ENCODE assay signal across 22 mouse cellular contexts in the genomic region with DNA sequence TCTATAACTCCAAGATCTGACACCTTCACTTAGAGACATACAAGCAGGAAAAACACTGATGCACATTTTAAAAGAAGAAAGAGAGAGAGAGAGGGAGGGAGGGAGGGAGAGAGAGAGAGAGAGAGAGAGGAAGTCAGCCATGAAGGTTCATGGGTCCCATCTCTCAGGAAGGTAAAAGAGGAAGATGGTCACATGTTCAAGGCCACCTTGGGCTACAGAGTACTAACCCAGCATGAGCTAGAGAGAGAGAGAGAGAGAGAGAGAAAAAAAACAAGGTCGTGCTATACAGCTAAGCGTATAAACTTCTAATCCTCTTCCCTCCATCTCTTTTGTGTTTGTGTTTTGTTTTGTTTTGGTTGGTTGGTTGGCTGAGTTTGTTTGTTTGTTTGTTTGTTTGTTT. TPM values are rescaled to one million over a fixed set of nuclear protein-coding genes. Genes with fewer than 3 reads are reported as not detected.
"Had no signal": no experiment of that assay in that cellular context is flagged by ENCODE, and none has a peak within 500 bp of the region (broad histone marks: within the 10 kb centered on the region; RNA-seq: fewer than 3 reads in every experiment).

No protein-coding gene starts in this region.

- DNase-seq: liver, postnatal 0 days; lung, adult 2 months; lung, postnatal 14 days; lung, postnatal 36 days; right cerebral cortex, postnatal 14 days; thymus, adult 18-20 months; thymus, postnatal 14 days; thymus, postnatal 36 days had no signal

- H3K27ac ChIP-seq: lung, embryonic 15.5 days; macrophage; midbrain, embryonic 13.5 days; midbrain, embryonic 15.5 days; neural tube, embryonic 12.5 days had no signal

- H3K9me3 ChIP-seq: lung, embryonic 15.5 days; midbrain, embryonic 13.5 days; midbrain, embryonic 15.5 days; neural tube, embryonic 12.5 days had no signal

- H3K4me2 ChIP-seq: lung, embryonic 15.5 days; midbrain, embryonic 11.5 days; midbrain, embryonic 13.5 days; midbrain, embryonic 15.5 days; neural tube, embryonic 12.5 days had no signal

- ATAC-seq: liver, postnatal 0 days; lung, postnatal 0 days; midbrain, embryonic 13.5 days; midbrain, embryonic 15.5 days had no signal

- H3K9ac ChIP-seq: liver, postnatal 0 days; lung, embryonic 15.5 days; midbrain, embryonic 13.5 days; midbrain, embryonic 15.5 days; neural tube, embryonic 12.5 days had no signal

- H3K36me3 ChIP-seq: lung, embryonic 15.5 days; midbrain, embryonic 13.5 days; midbrain, embryonic 15.5 days; neural tube, embryonic 12.5 days had no signal

- H3K27me3 ChIP-seq: lung, embryonic 15.5 days; midbrain, embryonic 13.5 days; midbrain, embryonic 15.5 days; neural tube, embryonic 12.5 days had no signal

- H3K4me3 ChIP-seq: lung, embryonic 15.5 days; megakaryocyte, embryonic 14.5 days; midbrain, embryonic 13.5 days; midbrain, embryonic 15.5 days; neural tube, embryonic 12.5 days had no signal

- H3K4me1 ChIP-seq: midbrain, embryonic 13.5 days; midbrain, embryonic 15.5 days; neural tube, embryonic 12.5 days had no signal

RNA-seq across cellular contexts. Expression of a gene that starts 10.7 kb away (rescaled TPM):
- total RNA-seq: megakaryocyte progenitor cell, adult 5-6 weeks; midbrain, postnatal 0 days; monocyte, adult 5-6 weeks had no signal
- polyA plus RNA-seq: lung, adult 2 months; lung, embryonic 15.5 days; lung, postnatal 0 days; macrophage; midbrain, embryonic 13.5 days; midbrain, postnatal 0 days; neural tube, embryonic 12.5 days; neural tube, embryonic 14.5 days; spleen, adult 2 months; thymus, postnatal 0 days had no signal

RNA-seq across cellular contexts. Expression of a gene that starts 25.2 kb away (rescaled TPM):
- total RNA-seq: monocyte, adult 5-6 weeks had no signal
- polyA plus RNA-seq: macrophage had no signal
